Mouse (Mus musculus): ENCODE measurements around the gene Pde9a. TPM values are rescaled to one million over a fixed set of nuclear protein-coding genes. Genes with fewer than 3 reads are reported as not detected.

Gene Pde9a
- polyA plus RNA-seq, 1 experiment from 2014 or later, result 34.5 TPM

DNA sequence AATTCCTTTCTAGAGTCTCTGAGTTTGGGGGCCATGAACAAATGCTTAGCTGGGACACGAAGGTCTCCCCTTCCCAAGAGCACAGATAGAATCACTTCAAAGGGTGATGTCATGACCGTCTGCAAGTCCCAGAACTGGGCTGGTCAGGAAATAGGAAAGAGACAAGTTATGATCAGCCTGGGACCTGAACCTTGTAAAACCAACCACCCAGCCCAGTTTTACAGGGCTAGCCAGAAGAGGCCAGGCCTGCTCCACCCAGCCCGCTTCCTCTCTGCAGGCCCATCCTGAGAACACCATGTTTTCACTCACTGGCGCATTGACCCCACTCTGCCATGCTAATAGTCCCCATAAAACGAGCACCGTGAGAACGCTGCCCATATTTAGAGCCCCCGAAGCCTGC lies 56.5 kb downstream of the Pde9a start:
- no peaks in the 10 kb centered on the region for H3K36me3 ChIP-seq (ENCODE audit: control insufficient read depth, insufficient read depth, low read length)
- no peak overlapping the region for H3K27ac ChIP-seq (ENCODE audit: low read depth, low read length)
- H3K9me3 ChIP-seq (ENCODE audit: control insufficient read depth, low read length), result no peaks in the 10 kb centered on the region
- 66% methylated on average over 8 of the region's 8 CpGs for WGBS
- peaks cover 10% of the 10 kb centered on the region; the same call in 1 of the 2 replicates for H3K4me1 ChIP-seq (ENCODE audit: control insufficient read depth, insufficient read depth, low read length)
- no peak overlapping the region for H3K9ac ChIP-seq (ENCODE audit: low read length)
- DNase-seq (ENCODE audit: low spot score) (no peak), ATAC-seq (ENCODE audit: insufficient read depth, low FRiP score, low TSS enrichment) (no peak)
- no peak overlapping the region for H3K4me2 ChIP-seq (ENCODE audit: low read depth)
- H3K27me3 ChIP-seq (ENCODE audit: control insufficient read depth, insufficient read depth, low read length), result no peaks in the 10 kb centered on the region
- H3K4me3 ChIP-seq (ENCODE audit: low read depth, low read length), result no peak overlapping the region

- Histone ChIP-seq H3K36me3 (ENCODE audit: control insufficient read depth, insufficient read depth, low read length) (no peaks in the 10 kb centered on the region), H3K9me3 (ENCODE audit: control insufficient read depth, low read length) (no peaks in the 10 kb centered on the region), H3K4me2 (ENCODE audit: low read depth) (no peak overlapping the region), H3K27ac (ENCODE audit: low read depth, low read length) (no peak overlapping the region), H3K27me3 (ENCODE audit: control insufficient read depth, insufficient read depth, low read length) (no peaks in the 10 kb centered on the region), H3K4me1 (ENCODE audit: control insufficient read depth, insufficient read depth, low read length) (peaks cover 10% of the 10 kb centered on the region; the same call in 1 of the 2 replicates), H3K9ac (ENCODE audit: low read length) (no peak overlapping the region), H3K4me3 (ENCODE audit: low read depth, low read length) (no peak overlapping the region)
- whole genome bisulfite sequencing, result 64% methylated on average over 7 of the region's 7 CpGs
- no peak for ATAC-seq (ENCODE audit: insufficient read depth, low FRiP score, low TSS enrichment)
- no peak for DNase-seq (ENCODE audit: low spot score)
Observed at GRCm38 (mm10) chr17:31444251-31444650, 58.2 kb downstream of the Pde9a start.

GRCm38 (mm10) chr17:31445061-31445731 lies 59.2 kb downstream of the Pde9a start:
- DNase-seq (ENCODE audit: low spot score) (no peak), ATAC-seq (ENCODE audit: insufficient read depth, low FRiP score, low TSS enrichment) (no peak)
- H3K27ac ChIP-seq (ENCODE audit: low read depth, low read length), result no peak overlapping the region
- H3K36me3 ChIP-seq (ENCODE audit: control insufficient read depth, insufficient read depth, low read length), result no peaks in the 10 kb centered on the region
- no peaks in the 10 kb centered on the region for H3K27me3 ChIP-seq (ENCODE audit: control insufficient read depth, insufficient read depth, low read length)
- no peak overlapping the region for H3K4me2 ChIP-seq (ENCODE audit: low read depth)
- 50% methylated on average over 7 of the region's 7 CpGs for WGBS
- no peak overlapping the region for H3K4me3 ChIP-seq (ENCODE audit: low read depth, low read length)
- no peaks in the 10 kb centered on the region for H3K9me3 ChIP-seq (ENCODE audit: control insufficient read depth, low read length)
- H3K4me1 ChIP-seq (ENCODE audit: control insufficient read depth, insufficient read depth, low read length), result peaks cover 10% of the 10 kb centered on the region; the same call in 1 of the 2 replicates
- H3K9ac ChIP-seq (ENCODE audit: low read length), result no peak overlapping the region

DNA sequence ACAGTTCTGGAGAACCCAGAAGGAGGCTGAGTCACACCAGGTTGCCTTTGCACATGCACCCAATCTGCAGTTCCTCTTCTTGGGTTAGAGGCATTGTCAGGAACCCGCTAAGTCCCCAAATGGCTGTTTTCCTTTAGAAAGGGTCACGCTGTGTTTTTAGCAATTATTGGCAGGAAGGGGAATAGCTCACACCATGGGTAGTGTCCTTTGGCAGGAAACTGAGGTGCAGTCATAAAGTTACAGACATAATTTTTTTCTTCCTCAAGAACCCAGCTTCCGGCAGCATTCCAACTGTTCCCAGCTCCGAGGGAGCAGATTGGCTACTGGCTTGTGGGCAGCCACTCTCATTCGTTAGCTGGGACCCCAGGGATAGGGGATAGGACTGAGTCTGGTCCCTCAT lies 61.8 kb downstream of the Pde9a start:
- WGBS, result 86% methylated on average over 5 of the region's 5 CpGs
- Histone ChIP-seq H3K27ac (ENCODE audit: low read depth, low read length) (no peak overlapping the region), H3K4me3 (ENCODE audit: low read depth, low read length) (no peak overlapping the region), H3K4me1 (ENCODE audit: control insufficient read depth, insufficient read depth, low read length) (peaks cover 20% of the 10 kb centered on the region), H3K27me3 (ENCODE audit: control insufficient read depth, insufficient read depth, low read length) (no peaks in the 10 kb centered on the region), H3K9ac (ENCODE audit: low read length) (no peak overlapping the region), H3K9me3 (ENCODE audit: control insufficient read depth, low read length) (no peaks in the 10 kb centered on the region), H3K36me3 (ENCODE audit: control insufficient read depth, insufficient read depth, low read length) (no peaks in the 10 kb centered on the region), H3K4me2 (ENCODE audit: low read depth) (no peak overlapping the region)
- DNase-seq (ENCODE audit: low spot score) (no peak), ATAC-seq (ENCODE audit: insufficient read depth, low FRiP score, low TSS enrichment) (no peak)

DNA sequence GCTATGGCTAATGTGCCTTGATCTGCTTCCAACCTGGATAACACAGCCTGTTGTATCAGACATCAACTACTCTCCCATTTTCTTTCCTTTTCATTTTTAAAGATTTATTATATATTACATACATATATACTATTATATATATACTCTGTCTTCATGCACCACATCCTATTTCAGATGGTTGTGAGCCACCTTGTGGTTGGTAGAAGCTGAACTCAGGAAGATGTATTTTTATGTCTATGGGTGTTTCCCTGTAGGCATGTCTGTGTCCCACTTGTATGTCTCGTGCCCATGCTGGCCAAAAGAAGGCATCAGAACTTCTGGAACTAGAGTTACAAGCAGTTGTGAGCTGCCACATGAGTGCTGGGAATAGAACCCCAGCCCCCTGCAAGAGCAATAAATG lies 62.5 kb downstream of the Pde9a start:
- no peak overlapping the region for H3K4me3 ChIP-seq (ENCODE audit: low read depth, low read length)
- H3K27ac ChIP-seq (ENCODE audit: low read depth, low read length), result no peak overlapping the region
- H3K27me3 ChIP-seq (ENCODE audit: control insufficient read depth, insufficient read depth, low read length), result no peaks in the 10 kb centered on the region
- 86% methylated on average over 1 of the region's 1 CpGs for WGBS
- ATAC-seq (ENCODE audit: insufficient read depth, low FRiP score, low TSS enrichment), result no peak
- H3K9me3 ChIP-seq (ENCODE audit: control insufficient read depth, low read length), result no peaks in the 10 kb centered on the region
- H3K4me1 ChIP-seq (ENCODE audit: control insufficient read depth, insufficient read depth, low read length), result peaks cover 17% of the 10 kb centered on the region
- DNase-seq (ENCODE audit: low spot score), result no peak
- no peak overlapping the region for H3K4me2 ChIP-seq (ENCODE audit: low read depth)
- no peak overlapping the region for H3K9ac ChIP-seq (ENCODE audit: low read length)
- H3K36me3 ChIP-seq (ENCODE audit: control insufficient read depth, insufficient read depth, low read length), result no peaks in the 10 kb centered on the region

- Histone ChIP-seq H3K9me3 (ENCODE audit: control insufficient read depth, low read length) (no peaks in the 10 kb centered on the region), H3K4me1 (ENCODE audit: control insufficient read depth, insufficient read depth, low read length) (peaks cover 10% of the 10 kb centered on the region), H3K4me2 (ENCODE audit: low read depth) (no peak overlapping the region), H3K36me3 (ENCODE audit: control insufficient read depth, insufficient read depth, low read length) (no peaks in the 10 kb centered on the region), H3K9ac (ENCODE audit: low read length) (no peak overlapping the region), H3K27me3 (ENCODE audit: control insufficient read depth, insufficient read depth, low read length) (no peaks in the 10 kb centered on the region), H3K27ac (ENCODE audit: low read depth, low read length) (no peak overlapping the region; the same call in 1 of the 2 replicates), H3K4me3 (ENCODE audit: low read depth, low read length) (no peak overlapping the region)
- no peak for DNase-seq (ENCODE audit: low spot score)
- WGBS, result 90% methylated on average over 3 of the region's 3 CpGs
- ATAC-seq (ENCODE audit: insufficient read depth, low FRiP score, low TSS enrichment), result no peak
Observed at GRCm38 (mm10) chr17:31450206-31450605, 64.2 kb downstream of the Pde9a start.

- Histone ChIP-seq H3K4me2 (ENCODE audit: low read depth) (no peak overlapping the region), H3K4me1 (ENCODE audit: control insufficient read depth, insufficient read depth, low read length) (peaks cover 10% of the 10 kb centered on the region), H3K4me3 (ENCODE audit: low read depth, low read length) (no peak overlapping the region), H3K27ac (ENCODE audit: low read depth, low read length) (peak overlapping the region; percentile 23), H3K9ac (ENCODE audit: low read length) (peak overlapping the region; percentile 2; the same call in 1 of the 2 replicates), H3K9me3 (ENCODE audit: control insufficient read depth, low read length) (no peaks in the 10 kb centered on the region), H3K27me3 (ENCODE audit: control insufficient read depth, insufficient read depth, low read length) (no peaks in the 10 kb centered on the region), H3K36me3 (ENCODE audit: control insufficient read depth, insufficient read depth, low read length) (no peaks in the 10 kb centered on the region)
- WGBS, result 50% methylated on average over 8 of the region's 8 CpGs
- DNase-seq (ENCODE audit: low spot score) (peak; percentile 58), ATAC-seq (ENCODE audit: insufficient read depth, low FRiP score, low TSS enrichment) (peak; percentile 31; the same call in 1 of the 2 replicates)
Observed at GRCm38 (mm10) chr17:31451179-31451708, 65.2 kb downstream of the Pde9a start.

- no peak for ATAC-seq (ENCODE audit: insufficient read depth, low FRiP score, low TSS enrichment)
- H3K9me3 ChIP-seq (ENCODE audit: control insufficient read depth, low read length), result no peaks in the 10 kb centered on the region
- H3K4me3 ChIP-seq (ENCODE audit: low read depth, low read length), result no peak overlapping the region
- H3K36me3 ChIP-seq (ENCODE audit: control insufficient read depth, insufficient read depth, low read length), result no peaks in the 10 kb centered on the region
- DNase-seq (ENCODE audit: low spot score), result no peak
- H3K4me1 ChIP-seq (ENCODE audit: control insufficient read depth, insufficient read depth, low read length), result peaks cover 10% of the 10 kb centered on the region
- H3K27ac ChIP-seq (ENCODE audit: low read depth, low read length), result no peak overlapping the region
- H3K4me2 ChIP-seq (ENCODE audit: low read depth), result no peak overlapping the region
- no peak overlapping the region for H3K9ac ChIP-seq (ENCODE audit: low read length)
- 80% methylated on average over 2 of the region's 2 CpGs for WGBS
- no peaks in the 10 kb centered on the region for H3K27me3 ChIP-seq (ENCODE audit: control insufficient read depth, insufficient read depth, low read length)
Observed at GRCm38 (mm10) chr17:31452816-31453215, 66.8 kb downstream of the Pde9a start.

- Histone ChIP-seq H3K4me1 (ENCODE audit: control insufficient read depth, insufficient read depth, low read length) (peaks cover 10% of the 10 kb centered on the region), H3K4me2 (ENCODE audit: low read depth) (no peak overlapping the region), H3K27me3 (ENCODE audit: control insufficient read depth, insufficient read depth, low read length) (no peaks in the 10 kb centered on the region), H3K4me3 (ENCODE audit: low read depth, low read length) (no peak overlapping the region), H3K36me3 (ENCODE audit: control insufficient read depth, insufficient read depth, low read length) (no peaks in the 10 kb centered on the region), H3K27ac (ENCODE audit: low read depth, low read length) (no peak overlapping the region), H3K9me3 (ENCODE audit: control insufficient read depth, low read length) (no peaks in the 10 kb centered on the region), H3K9ac (ENCODE audit: low read length) (no peak overlapping the region)
- ATAC-seq (ENCODE audit: insufficient read depth, low FRiP score, low TSS enrichment), result no peak
- DNase-seq (ENCODE audit: low spot score), result no peak
- WGBS, result 75% methylated on average over 3 of the region's 3 CpGs
Observed at GRCm38 (mm10) chr17:31453476-31453875, 67.5 kb downstream of the Pde9a start.

All from neural tube, embryonic 11.5 days (tissue).